Mouse (Mus musculus) C2C12 (cell line): ENCODE data around the gene Kalrn.

ENCODE experiments used
- CTCF ChIP-seq: IDR thresholded peaks from one replicate; pipeline ENCODE4 v1.5.1; 2011; ENCODE audit not compliant: control insufficient read depth, insufficient read depth, insufficient read length
- MAX ChIP-seq: IDR thresholded peaks from one replicate; pipeline ENCODE4 v1.6.1; 2011; ENCODE audit warnings: mild to moderate bottlenecking, control low read depth

DNA sequence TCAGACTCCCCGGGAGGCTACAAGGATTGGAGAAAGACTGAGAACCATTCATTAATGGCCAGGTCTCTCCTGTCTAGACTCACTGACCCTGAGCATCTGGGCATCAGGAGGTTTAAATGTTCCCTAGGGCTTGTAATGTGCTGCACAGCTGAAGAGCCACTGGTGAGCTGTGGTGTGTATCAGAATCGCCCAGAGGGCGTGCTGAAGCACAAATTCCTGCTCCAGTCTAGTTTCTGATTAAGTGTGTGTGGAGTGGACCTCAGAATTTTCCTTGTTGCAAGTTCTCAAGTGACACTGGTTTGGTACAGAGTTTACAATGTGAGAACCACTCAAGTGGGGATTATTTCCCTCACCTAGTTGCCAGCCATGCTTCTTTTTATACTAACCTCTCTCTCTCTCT is 473.5 kb downstream of the Kalrn start:
- TF ChIP-seq MAX (no peak), CTCF (no peak)
